Mouse (Mus musculus): Measurements from ENCODE around the gene Mlycd.

GRCm38 (mm10) chr8:119449627-119450026 lies 54.9 kb downstream of the Mlycd start:
- TF ChIP-seq CTCF (conservative IDR thresholded peaks at IDR 0.05 in 1 of 2, IDR thresholded peaks at IDR 0.05 in 1 of 2; ENCODE audit: low read depth in 2 of 2, low read length in 2 of 2) (no peak), POLR2A (IDR thresholded peaks at IDR 0.05; ENCODE audit: low read depth, low read length) (no peak), TCF12 (IDR thresholded peaks at IDR 0.05; ENCODE audit: low read depth, low read length) (no peak), CHD2 (IDR thresholded peaks at IDR 0.05; ENCODE audit: low read length) (no peak), POLR2AphosphoS2 (IDR thresholded peaks at IDR 0.05; ENCODE audit: low read depth, low read length) (no peak), RAD21 (IDR thresholded peaks at IDR 0.05; ENCODE audit: low read depth, low read length) (no peak), ZC3H11A (IDR thresholded peaks at IDR 0.05; ENCODE audit: low read depth, low read length) (no peak)
